Mouse (Mus musculus): ENCODE measurements around the gene Mrpl45. TPM values are rescaled to one million over a fixed set of nuclear protein-coding genes. Genes with fewer than 3 reads are reported as not detected.
"Not testable (repeated sequence)": the region's sequence is repeated elsewhere in the genome, so short reads cannot be mapped to it uniquely, and the experiment has no call there.

The Mrpl45 gene
- 51.2 and 53.5 TPM in 2 replicates for polyA plus RNA-seq (2016; fragmentation: Nextera tagmentation; extraction: Ambion mirVana)

DNA sequence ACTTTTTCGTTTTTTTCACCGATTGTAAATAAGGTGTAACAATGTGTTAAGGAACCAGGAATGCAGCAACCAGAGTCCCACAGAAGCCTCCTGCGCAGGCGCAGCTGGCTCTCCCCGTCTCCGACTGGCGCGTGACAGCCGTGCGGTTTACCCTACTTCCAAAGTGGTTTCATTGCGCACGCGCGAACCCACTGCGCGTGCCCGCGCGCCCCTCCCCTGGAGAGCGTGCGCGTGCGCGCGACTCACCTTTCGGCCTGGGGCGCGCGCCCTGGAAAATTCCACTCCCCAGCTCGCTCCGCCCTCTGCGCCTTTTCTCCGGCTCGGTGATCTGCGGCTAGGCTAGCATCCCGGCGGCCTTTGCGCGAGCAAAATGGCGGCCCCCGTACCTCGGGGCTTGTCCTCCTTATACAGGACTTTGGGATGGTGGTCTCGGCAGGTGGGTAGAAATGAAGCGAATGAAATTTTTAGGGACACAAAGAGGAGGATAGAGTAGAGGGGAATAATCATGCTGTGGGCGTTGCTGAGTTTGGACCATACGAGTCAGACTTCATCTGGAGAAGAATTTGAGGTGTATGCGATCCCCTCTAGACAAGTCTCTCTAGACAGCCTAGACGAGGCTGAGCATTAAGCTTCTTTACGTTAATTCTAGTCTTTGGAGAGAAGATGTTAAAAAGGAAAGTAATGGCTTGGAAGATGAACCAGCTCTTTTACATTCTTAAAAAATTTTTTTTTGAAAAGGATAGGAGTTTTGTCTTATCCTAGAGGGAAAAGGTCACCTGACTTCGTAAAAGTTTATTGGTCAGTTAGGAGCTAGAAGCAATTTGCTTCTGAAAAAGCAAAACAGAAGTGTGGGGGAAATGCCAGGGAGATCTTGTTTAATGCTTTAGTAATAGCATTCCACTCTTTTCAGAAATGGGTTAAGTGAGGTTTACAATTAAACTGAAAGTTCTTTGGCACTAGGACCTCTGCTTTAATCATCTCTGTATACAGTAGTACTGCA lies at the start of gene Mrpl45:
TSS of gene Mrpl45 (plus strand) at position 213 of the 1,000 bp plus-strand sequence.
- Histone ChIP-seq H3K27ac (peak within 1 kb of the TSS; percentile 80), H3K9ac (replicated peaks) (peak within 1 kb of the TSS; percentile 58), H3K4me2 (peak within 1 kb of the TSS; percentile 64), H3K9me3 (no peaks in the 10 kb centered on the region), H3K4me3 (replicated peaks) (peak within 1 kb of the TSS; percentile 55), H3K36me3 (peaks cover 17% of the 10 kb centered on the region; the same call in 1 of the 2 replicates), H3K4me1 (replicated peaks) (peaks cover 16% of the 10 kb centered on the region), H3K27me3 (peaks cover 7% of the 10 kb centered on the region)
- peak; percentile 89 for ATAC-seq (ENCODE audit: insufficient number of reproducible peaks, insufficient read depth, low FRiP score, low TSS enrichment, low read depth)
- WGBS, result under 1% methylated on average over 50 of the region's 50 CpGs

DNA sequence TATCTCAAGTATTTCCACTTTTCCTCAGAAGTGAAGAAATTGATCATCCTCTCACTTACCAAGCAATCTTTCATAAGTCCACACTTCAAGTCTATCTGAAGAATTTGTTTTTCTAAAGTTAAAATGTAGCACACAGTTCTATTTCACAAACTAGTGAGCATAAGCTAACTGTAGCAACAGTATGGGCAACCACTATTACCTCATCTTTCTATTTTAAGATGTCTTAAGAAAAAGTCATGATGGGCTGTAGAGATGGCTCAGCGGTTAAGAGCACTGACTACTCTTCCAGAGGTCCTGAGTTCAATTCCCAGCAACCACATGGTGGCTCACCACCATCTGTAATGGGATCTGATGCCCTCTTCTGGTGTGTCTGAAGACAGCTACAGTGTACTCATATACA lies 49.0 kb upstream of the Mrpl45 start:
- H3K9me3 ChIP-seq; H3K4me3 ChIP-seq (replicated peaks); H3K4me2 ChIP-seq; ATAC-seq (ENCODE audit: insufficient number of reproducible peaks, insufficient read depth, low FRiP score, low TSS enrichment, low read depth); H3K27ac ChIP-seq; H3K9ac ChIP-seq (replicated peaks); H3K4me1 ChIP-seq (replicated peaks); H3K27me3 ChIP-seq: not testable (repeated sequence)
- H3K36me3 ChIP-seq, result peaks cover 28% of the 10 kb centered on the region
- 100% methylated on average over 1 of the region's 1 CpGs for WGBS

DNA sequence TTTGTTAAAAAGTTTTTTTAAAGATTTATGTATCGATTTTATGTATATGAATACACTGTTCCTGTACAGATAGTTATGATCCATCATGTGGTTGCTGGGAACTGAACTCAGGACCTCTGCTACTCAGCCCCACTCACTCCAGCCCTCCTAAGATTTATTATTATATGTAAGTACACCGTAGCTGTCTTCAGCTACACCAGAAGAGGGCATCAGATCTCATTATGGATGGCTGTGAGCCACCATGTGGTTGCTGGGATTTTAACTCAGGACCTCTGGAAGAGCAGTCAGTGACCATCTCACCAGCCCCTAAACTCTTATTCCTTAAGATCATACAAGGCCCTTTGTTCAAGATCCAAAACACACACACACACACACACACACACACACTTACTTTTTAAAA lies 45.5 kb upstream of the Mrpl45 start:
- not testable (repeated sequence) for H3K4me1 ChIP-seq (replicated peaks); H3K4me3 ChIP-seq (replicated peaks); ATAC-seq (ENCODE audit: insufficient number of reproducible peaks, insufficient read depth, low FRiP score, low TSS enrichment, low read depth); H3K9ac ChIP-seq (replicated peaks); H3K27ac ChIP-seq; H3K9me3 ChIP-seq; H3K27me3 ChIP-seq; H3K4me2 ChIP-seq
- peaks cover 13% of the 10 kb centered on the region; the same call in 1 of the 2 replicates for H3K36me3 ChIP-seq
- 72% methylated on average over 2 of the region's 2 CpGs for WGBS

DNA sequence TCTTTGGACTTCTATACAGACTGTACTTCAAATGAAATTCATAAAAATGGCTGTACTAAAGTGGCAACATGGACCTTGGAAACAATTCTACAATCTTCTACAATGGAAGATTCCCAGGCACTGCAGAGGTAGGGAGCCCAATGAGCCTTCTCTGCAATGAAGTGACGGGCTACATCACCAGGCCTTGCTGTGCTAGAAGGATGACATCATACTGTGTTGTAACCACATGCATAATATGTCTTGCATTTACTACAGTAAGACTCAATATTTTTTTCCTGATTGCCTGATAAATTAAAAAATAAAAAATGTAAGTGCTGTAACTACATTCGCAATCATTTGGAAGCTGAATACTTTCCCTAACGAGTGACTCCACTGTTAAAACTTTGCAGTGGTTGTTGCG lies 42.7 kb upstream of the Mrpl45 start:
- Histone ChIP-seq H3K4me3 (replicated peaks) (no peak overlapping the region), H3K36me3 (no peaks in the 10 kb centered on the region), H3K9ac (replicated peaks) (no peak overlapping the region), H3K27ac (no peak overlapping the region), H3K9me3 (peaks cover 7% of the 10 kb centered on the region; the same call in 1 of the 2 replicates), H3K4me1 (replicated peaks) (0 out of 2 replicates have a peak, but pooled peaks cover under 1% of the 10 kb centered on the region), H3K4me2 (no peak overlapping the region), H3K27me3 (no peaks in the 10 kb centered on the region)
- WGBS, result 97% methylated on average over 4 of the region's 4 CpGs
- ATAC-seq (ENCODE audit: insufficient number of reproducible peaks, insufficient read depth, low FRiP score, low TSS enrichment, low read depth), result no peak

DNA sequence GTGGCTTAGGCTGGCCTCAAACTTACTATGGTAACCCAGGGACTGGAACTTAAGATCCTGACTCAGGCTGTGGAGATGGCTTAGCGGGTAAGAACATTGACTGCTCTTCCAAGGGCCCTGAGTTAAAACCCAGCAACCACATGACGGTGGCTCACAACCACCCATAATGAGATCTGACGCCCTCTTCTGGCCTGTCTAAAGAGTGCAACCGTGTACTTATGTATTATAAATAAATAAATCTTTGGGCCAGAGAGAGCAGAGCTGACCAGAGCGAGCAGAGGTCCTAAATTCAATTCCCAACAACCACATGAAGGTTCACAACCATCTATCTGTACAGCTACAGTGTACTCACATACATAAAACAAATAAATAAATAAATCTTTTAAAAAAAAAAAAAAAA lies 41.9 kb upstream of the Mrpl45 start:
- H3K4me2 ChIP-seq, result no peak overlapping the region
- ATAC-seq (ENCODE audit: insufficient number of reproducible peaks, insufficient read depth, low FRiP score, low TSS enrichment, low read depth), result no peak
- no peak overlapping the region for H3K27ac ChIP-seq
- H3K27me3 ChIP-seq, result no peaks in the 10 kb centered on the region
- WGBS, result 85% methylated on average over 5 of the region's 5 CpGs
- H3K9me3 ChIP-seq, result peaks cover 7% of the 10 kb centered on the region; the same call in 1 of the 2 replicates
- H3K4me1 ChIP-seq (replicated peaks), result peaks cover 8% of the 10 kb centered on the region
- H3K4me3 ChIP-seq (replicated peaks), result no peak overlapping the region
- H3K36me3 ChIP-seq, result no peaks in the 10 kb centered on the region
- H3K9ac ChIP-seq (replicated peaks), result no peak overlapping the region

DNA sequence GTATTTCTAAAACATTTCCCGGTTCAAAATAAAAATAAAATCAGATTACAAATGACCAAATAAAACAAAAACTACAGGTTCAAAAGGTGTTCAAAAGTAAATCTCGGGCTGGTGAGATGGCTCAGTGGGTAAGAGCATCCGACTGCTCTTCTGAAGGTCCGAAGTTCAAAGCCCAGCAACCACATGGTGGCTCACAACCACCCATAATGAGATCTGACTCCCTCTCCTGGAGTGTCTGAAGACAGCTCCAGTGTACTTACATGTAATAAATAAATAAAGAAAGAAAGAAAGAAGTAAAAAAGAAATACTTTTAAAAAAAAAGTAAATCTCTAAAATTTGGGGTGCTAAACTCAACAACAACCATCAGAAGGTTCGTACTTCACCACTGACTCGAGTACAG lies 40.6 kb upstream of the Mrpl45 start:
- H3K4me1 ChIP-seq (replicated peaks), result peaks cover 15% of the 10 kb centered on the region
- not testable (repeated sequence) for H3K9ac ChIP-seq (replicated peaks); H3K27me3 ChIP-seq; H3K9me3 ChIP-seq; ATAC-seq (ENCODE audit: insufficient number of reproducible peaks, insufficient read depth, low FRiP score, low TSS enrichment, low read depth); H3K36me3 ChIP-seq; H3K4me3 ChIP-seq (replicated peaks); H3K4me2 ChIP-seq; H3K27ac ChIP-seq
- WGBS, result 95% methylated on average over 6 of the region's 6 CpGs

DNA sequence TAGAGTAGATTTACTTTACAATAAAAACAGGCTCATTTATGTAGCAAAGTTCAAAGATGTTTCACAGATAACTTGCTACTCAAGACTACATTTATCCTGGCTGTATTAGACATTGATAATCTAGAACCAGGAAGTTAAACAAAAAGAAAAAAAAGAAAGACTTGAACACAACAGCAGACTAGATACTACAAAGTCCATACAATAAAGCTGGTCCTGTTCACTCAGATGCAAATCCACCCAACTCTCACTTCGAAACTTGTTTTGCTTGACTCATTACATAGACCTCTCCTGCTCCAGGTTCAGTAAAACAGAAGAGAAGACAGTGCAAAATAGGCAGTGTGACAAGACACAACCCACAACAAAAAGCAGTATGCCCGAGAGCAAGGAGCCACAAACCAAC lies 40.2 kb upstream of the Mrpl45 start:
- H3K36me3 ChIP-seq, result no peaks in the 10 kb centered on the region
- H3K9ac ChIP-seq (replicated peaks), result no peak overlapping the region
- WGBS, result 95% methylated on average over 2 of the region's 2 CpGs
- no peak overlapping the region for H3K4me2 ChIP-seq
- H3K9me3 ChIP-seq, result peaks cover 7% of the 10 kb centered on the region; the same call in 1 of the 2 replicates
- no peak overlapping the region for H3K4me3 ChIP-seq (replicated peaks)
- ATAC-seq (ENCODE audit: insufficient number of reproducible peaks, insufficient read depth, low FRiP score, low TSS enrichment, low read depth), result no peak
- H3K4me1 ChIP-seq (replicated peaks), result peaks cover 15% of the 10 kb centered on the region
- H3K27ac ChIP-seq, result no peak overlapping the region
- no peaks in the 10 kb centered on the region for H3K27me3 ChIP-seq

DNA sequence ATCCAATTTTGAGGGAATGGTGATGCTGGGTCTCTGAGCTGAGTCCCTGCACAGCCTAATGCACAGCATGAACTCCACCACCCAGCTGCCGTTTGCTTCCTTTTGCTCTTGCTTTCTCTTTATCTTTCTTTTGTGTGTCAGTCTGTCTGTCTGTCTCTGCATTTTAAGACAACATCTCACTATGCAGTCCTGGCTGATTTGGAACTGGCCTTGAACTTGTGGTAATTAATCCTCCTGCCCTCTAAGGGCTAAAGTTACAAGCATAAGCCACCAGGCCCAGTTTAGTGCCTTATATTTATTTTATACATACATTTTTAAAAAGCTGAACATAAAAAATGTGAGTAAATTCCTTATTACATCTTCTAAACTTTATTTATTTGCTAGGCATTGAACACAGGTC lies 39.5 kb upstream of the Mrpl45 start:
- Histone ChIP-seq H3K36me3 (no peaks in the 10 kb centered on the region), H3K27ac (no peak overlapping the region), H3K9me3 (peaks cover 7% of the 10 kb centered on the region; the same call in 1 of the 2 replicates), H3K4me3 (replicated peaks) (no peak overlapping the region), H3K4me1 (replicated peaks) (peaks cover 15% of the 10 kb centered on the region), H3K9ac (replicated peaks) (no peak overlapping the region), H3K4me2 (no peak overlapping the region), H3K27me3 (no peaks in the 10 kb centered on the region)
- ATAC-seq (ENCODE audit: insufficient number of reproducible peaks, insufficient read depth, low FRiP score, low TSS enrichment, low read depth), result no peak
- 76% methylated on average over 1 of the region's 1 CpGs for WGBS

DNA sequence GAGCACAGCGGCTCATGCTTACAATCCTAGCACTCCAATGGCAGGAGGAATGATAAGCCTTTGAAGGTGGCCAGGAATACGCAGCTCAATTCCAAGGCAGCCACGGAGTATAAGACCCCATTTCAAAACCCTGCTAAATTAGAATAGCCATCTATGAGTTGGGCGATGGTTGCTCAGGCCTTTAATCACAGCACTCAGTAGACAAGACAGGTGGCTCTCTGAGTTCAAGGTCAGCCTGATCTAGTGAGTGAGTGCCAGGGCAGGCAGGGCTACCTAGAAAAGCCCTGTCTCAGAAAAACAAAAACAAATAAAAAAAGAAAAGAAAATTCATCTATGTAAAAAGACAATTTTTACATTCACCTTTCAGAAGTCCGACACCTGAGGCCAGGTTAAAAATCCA lies 38.4 kb upstream of the Mrpl45 start:
- Histone ChIP-seq H3K36me3 (no peaks in the 10 kb centered on the region), H3K4me2 (no peak overlapping the region), H3K9me3 (peaks cover 7% of the 10 kb centered on the region; the same call in 1 of the 2 replicates), H3K9ac (replicated peaks) (no peak overlapping the region), H3K27me3 (no peaks in the 10 kb centered on the region), H3K4me1 (replicated peaks) (peaks cover 15% of the 10 kb centered on the region), H3K27ac (no peak overlapping the region), H3K4me3 (replicated peaks) (no peak overlapping the region)
- no peak for ATAC-seq (ENCODE audit: insufficient number of reproducible peaks, insufficient read depth, low FRiP score, low TSS enrichment, low read depth)
- 90% methylated on average over 5 of the region's 5 CpGs for WGBS

DNA sequence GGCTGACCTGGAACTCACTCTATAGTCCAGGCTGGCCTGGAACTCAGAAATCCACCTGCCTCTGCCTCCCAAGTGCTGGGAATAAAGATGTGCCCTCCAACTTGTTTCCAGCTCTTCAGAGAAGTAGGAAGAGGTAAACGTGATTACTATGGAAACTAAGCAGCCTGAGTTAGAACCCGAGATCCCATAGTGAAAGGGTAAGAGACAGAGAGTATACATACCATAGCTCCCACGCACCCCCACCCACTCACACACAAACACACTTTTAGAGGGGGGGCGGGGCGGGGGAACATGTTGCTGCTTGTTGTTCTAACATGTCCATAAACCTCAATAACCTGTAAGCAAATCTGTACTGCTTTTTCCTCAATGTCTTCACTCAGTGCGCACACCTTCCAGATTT lies 37.1 kb upstream of the Mrpl45 start:
- ATAC-seq (ENCODE audit: insufficient number of reproducible peaks, insufficient read depth, low FRiP score, low TSS enrichment, low read depth), result no peak
- 77% methylated on average over 6 of the region's 6 CpGs for WGBS
- no peaks in the 10 kb centered on the region for H3K36me3 ChIP-seq
- H3K4me3 ChIP-seq (replicated peaks), result peak overlapping the region; percentile 99
- H3K4me1 ChIP-seq (replicated peaks), result peaks cover 15% of the 10 kb centered on the region
- H3K27me3 ChIP-seq, result no peaks in the 10 kb centered on the region
- peaks cover 7% of the 10 kb centered on the region; the same call in 1 of the 2 replicates for H3K9me3 ChIP-seq
- H3K4me2 ChIP-seq, result peak overlapping the region; percentile 65
- H3K9ac ChIP-seq (replicated peaks), result peak overlapping the region; percentile 99; the same call in 1 of the 2 replicates
- H3K27ac ChIP-seq, result no peak overlapping the region

DNA sequence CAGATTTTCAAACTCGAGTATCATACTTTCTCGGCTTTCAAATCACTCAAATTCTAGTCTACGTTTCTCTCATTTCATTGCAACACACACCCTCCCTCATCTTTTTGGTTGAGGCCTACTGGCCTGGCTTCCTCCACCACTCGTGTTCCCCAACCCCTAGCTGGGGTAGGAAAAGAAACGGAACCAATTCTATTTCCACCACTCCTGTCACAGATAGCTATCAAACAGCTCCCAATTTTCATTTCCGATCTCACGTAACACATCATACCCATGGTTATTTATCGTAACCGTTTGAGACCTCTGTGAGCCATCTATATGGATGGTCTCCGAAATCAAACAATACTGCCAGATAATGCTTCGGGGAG lies 36.5 kb upstream of the Mrpl45 start:
- Histone ChIP-seq H3K9me3 (peaks cover 6% of the 10 kb centered on the region; the same call in 1 of the 2 replicates), H3K27ac (peak overlapping the region; percentile 96), H3K4me2 (peak overlapping the region; percentile 65), H3K36me3 (no peaks in the 10 kb centered on the region), H3K4me3 (replicated peaks) (peak overlapping the region; percentile 99), H3K27me3 (no peaks in the 10 kb centered on the region), H3K9ac (replicated peaks) (peak overlapping the region; percentile 99), H3K4me1 (replicated peaks) (peaks cover 15% of the 10 kb centered on the region)
- 33% methylated on average over 11 of the region's 11 CpGs for WGBS
- ATAC-seq (ENCODE audit: insufficient number of reproducible peaks, insufficient read depth, low FRiP score, low TSS enrichment, low read depth), result no peak
